Mouse (Mus musculus): ENCODE results near the gene Ltf. TPM values are rescaled to one million over a fixed set of nuclear protein-coding genes. Genes with fewer than 3 reads are reported as not detected.

The Ltf gene
- 7.6 TPM in 1 of 2 replicates, not detected in the other for polyA plus RNA-seq (2012; ENCODE audit: insufficient read depth, low replicate concordance)

DNA sequence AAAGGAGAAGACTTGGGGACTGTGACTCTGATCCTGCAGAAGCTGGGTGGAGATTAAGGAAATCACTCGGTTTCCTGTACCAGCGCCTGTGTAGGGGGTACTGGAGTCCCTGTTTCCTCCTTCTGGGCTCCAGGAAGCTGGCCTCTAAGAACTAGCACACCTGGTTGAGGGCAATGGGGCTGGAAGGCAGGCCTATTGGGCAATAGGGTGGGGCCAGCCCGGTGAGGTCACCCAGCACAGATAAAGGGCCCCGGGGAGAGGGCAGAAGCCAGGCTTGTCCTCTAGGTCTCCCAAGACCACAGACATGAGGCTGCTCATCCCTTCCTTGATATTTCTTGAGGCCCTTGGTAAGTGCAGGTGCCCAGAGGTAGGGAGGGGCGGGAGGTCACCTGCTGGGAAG is at the start of gene Ltf:
Gene Ltf, plus strand, starts transcription at position 250 of the 400 bp plus-strand sequence.
- no peak for TF ChIP-seq GATA1 (IDR thresholded peaks at IDR 0.05; ENCODE audit: borderline replicate concordance, low read length)
- TF ChIP-seq FLI1 (IDR thresholded peaks at IDR 0.05; ENCODE audit: low read length), result no peak
- H3K9me3 ChIP-seq, result peaks cover 4% of the 10 kb centered on the region
- peaks cover 18% of the 10 kb centered on the region for H3K4me1 ChIP-seq
- peaks cover 49% of the 10 kb centered on the region for H3K27me3 ChIP-seq (replicated peaks)
- no peak within 1 kb of the TSS for H3K4me3 ChIP-seq (replicated peaks)
- H3K36me3 ChIP-seq (replicated peaks; ENCODE audit: low read length), result no peaks in the 10 kb centered on the region

DNA sequence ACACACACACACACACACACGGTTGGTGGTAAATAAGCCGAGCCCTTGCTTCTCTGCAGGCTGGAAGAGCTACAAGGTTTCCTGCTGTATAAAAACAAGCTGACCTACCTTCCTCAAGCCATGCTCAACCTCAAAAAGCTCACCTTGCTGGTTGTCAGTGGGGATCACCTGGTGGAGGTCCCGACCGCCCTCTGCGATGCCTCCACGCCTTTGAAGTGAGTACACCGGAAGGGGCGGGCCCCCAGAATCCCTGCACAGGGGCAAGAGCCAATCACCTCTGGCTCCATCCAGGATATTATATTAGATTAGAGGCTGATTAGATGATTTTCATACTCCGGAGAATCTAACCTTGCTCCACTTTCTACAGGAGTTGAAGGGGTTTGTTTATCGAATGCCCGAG is 39.7 kb upstream of the Ltf start:
- Histone ChIP-seq H3K27me3 (replicated peaks) (no peaks in the 10 kb centered on the region), H3K36me3 (replicated peaks; ENCODE audit: low read length) (no peaks in the 10 kb centered on the region), H3K4me1 (peaks cover 18% of the 10 kb centered on the region), H3K4me3 (replicated peaks) (no peak overlapping the region), H3K9me3 (no peaks in the 10 kb centered on the region)
- TF ChIP-seq FLI1 (IDR thresholded peaks at IDR 0.05; ENCODE audit: low read length) (no peak), GATA1 (IDR thresholded peaks at IDR 0.05; ENCODE audit: borderline replicate concordance, low read length) (no peak)

DNA sequence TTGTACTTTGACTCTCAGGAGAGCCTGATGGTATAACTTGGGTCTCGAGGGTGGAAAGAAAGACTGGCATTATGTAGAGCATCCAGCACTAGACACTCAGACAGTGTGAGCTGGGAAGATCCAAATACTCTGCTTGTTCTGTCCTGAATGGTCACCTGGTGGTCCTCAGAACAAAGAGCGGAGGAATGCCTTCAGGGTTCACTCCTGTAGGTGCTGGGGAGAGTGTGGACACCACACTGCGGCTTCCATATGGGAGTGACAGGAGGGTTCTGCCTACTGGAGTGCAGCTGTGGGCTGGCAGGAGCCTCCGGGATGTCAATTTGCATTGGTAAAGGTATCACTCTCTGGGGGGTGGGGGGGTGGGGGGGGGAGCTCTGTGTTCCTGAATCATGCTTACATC is 36.7 kb upstream of the Ltf start:
- Histone ChIP-seq H3K9me3 (no peaks in the 10 kb centered on the region; the same call in 1 of the 2 replicates), H3K4me1 (peaks cover 31% of the 10 kb centered on the region), H3K27me3 (replicated peaks) (no peaks in the 10 kb centered on the region), H3K36me3 (replicated peaks; ENCODE audit: low read length) (no peaks in the 10 kb centered on the region), H3K4me3 (replicated peaks) (no peak overlapping the region)
- TF ChIP-seq FLI1 (IDR thresholded peaks at IDR 0.05; ENCODE audit: low read length) (no peak), GATA1 (IDR thresholded peaks at IDR 0.05; ENCODE audit: borderline replicate concordance, low read length) (no peak)

DNA sequence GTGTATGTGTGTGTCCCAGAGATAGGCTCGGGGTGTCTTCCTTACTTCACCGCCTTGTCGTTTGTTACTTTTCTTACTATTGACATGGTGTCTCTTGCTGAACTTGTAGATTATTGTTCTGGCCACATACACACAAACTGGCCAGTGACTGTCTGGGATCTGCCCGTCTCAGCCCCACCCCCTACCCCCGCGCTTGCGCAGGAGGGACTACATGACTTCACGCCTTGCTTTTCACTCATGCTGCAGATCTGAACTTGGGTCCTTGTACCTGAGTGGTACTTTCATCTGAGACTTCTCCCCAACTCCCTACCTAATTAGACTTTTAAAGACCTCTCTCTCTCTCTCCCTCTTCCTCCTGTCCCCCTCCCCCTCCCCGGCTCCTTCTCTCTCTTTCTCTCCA is 35.0 kb upstream of the Ltf start:
- H3K36me3 ChIP-seq (replicated peaks; ENCODE audit: low read length), result no peaks in the 10 kb centered on the region

DNA sequence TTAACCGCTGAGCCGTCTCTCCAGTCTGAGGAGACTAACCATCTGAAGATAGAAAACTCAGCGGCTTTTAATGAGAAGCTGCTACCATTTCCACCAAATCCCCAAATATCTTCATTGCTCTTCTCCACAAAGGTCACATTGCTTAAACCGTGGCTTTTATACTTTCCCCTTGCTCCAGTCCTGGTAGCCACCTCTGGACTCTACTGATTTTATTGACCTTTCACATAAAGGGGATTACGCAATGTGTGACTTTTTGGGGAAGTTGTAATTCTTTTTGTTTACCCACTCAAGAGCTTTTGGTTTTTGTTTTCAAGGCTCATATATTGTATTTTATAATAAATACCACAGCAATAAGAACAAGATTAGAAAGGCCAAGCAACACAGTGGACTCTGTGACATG is 33.5 kb upstream of the Ltf start:
- no peak for TF ChIP-seq GATA1 (IDR thresholded peaks at IDR 0.05; ENCODE audit: borderline replicate concordance, low read length)
- no peak for TF ChIP-seq FLI1 (IDR thresholded peaks at IDR 0.05; ENCODE audit: low read length)
- H3K4me1 ChIP-seq, result peaks cover 48% of the 10 kb centered on the region
- H3K4me3 ChIP-seq (replicated peaks), result no peak overlapping the region
- no peaks in the 10 kb centered on the region for H3K36me3 ChIP-seq (replicated peaks; ENCODE audit: low read length)
- no peaks in the 10 kb centered on the region; the same call in 1 of the 2 replicates for H3K9me3 ChIP-seq
- H3K27me3 ChIP-seq (replicated peaks), result peaks cover 13% of the 10 kb centered on the region

More for the DNA sequence above, 35.0 kb upstream of the Ltf start:
- no peak overlapping the region for H3K4me3 ChIP-seq (replicated peaks)
- H3K9me3 ChIP-seq, result no peaks in the 10 kb centered on the region; the same call in 1 of the 2 replicates
- H3K27me3 ChIP-seq (replicated peaks), result peaks cover 4% of the 10 kb centered on the region
- H3K4me1 ChIP-seq, result peaks cover 35% of the 10 kb centered on the region
- TF ChIP-seq GATA1 (IDR thresholded peaks at IDR 0.05; ENCODE audit: borderline replicate concordance, low read length), result no peak
- TF ChIP-seq FLI1 (IDR thresholded peaks at IDR 0.05; ENCODE audit: low read length), result no peak

DNA sequence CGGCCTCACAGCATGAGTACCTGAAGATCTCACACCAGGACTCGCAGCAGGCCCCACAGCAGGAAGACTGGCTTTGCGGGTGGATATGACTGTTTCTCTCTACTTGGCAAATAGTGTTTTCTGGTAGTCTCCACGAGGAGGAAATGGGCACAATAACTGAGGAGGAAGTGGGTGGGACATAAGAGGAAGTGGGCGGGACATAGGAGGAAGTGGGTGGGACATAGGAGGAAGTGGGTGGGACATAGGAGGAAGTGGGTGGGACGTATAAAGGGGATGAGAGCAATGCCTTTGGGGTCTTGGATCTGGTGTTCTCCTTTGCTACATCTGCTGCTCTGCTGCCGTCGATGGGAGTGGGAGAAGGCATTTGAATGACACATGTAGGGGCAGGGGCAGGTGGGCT is 33.1 kb upstream of the Ltf start:
- H3K27me3 ChIP-seq (replicated peaks), result peaks cover 15% of the 10 kb centered on the region
- H3K4me3 ChIP-seq (replicated peaks), result no peak overlapping the region

DNA sequence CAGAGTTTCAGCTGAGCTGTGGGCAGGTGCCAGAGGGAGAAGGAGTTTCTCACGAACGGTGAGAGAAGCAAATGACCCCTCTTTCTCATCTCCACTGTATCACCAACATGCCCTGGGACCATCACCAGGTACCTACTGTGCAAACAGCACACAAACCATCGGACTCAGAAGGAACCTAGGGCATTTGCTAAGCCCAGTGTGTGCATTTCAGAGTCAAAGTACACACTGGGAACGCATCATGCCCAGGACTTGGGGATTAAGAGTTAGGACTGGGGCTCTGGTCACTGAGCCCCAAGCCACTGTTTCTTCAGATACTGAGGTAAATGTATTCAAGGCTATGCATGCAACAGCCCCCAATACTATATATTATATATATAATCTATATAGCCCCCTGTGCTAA is 31.7 kb upstream of the Ltf start:
- peaks cover 21% of the 10 kb centered on the region for H3K27me3 ChIP-seq (replicated peaks)
- no peaks in the 10 kb centered on the region for H3K36me3 ChIP-seq (replicated peaks; ENCODE audit: low read length)
- no peak overlapping the region for H3K4me3 ChIP-seq (replicated peaks)
- H3K9me3 ChIP-seq, result no peaks in the 10 kb centered on the region; the same call in 1 of the 2 replicates
- TF ChIP-seq FLI1 (IDR thresholded peaks at IDR 0.05; ENCODE audit: low read length), result no peak
- TF ChIP-seq GATA1 (IDR thresholded peaks at IDR 0.05; ENCODE audit: borderline replicate concordance, low read length), result no peak
- peaks cover 51% of the 10 kb centered on the region for H3K4me1 ChIP-seq

More for the DNA sequence above, 33.1 kb upstream of the Ltf start:
- TF ChIP-seq FLI1 (IDR thresholded peaks at IDR 0.05; ENCODE audit: low read length), result no peak
- TF ChIP-seq GATA1 (IDR thresholded peaks at IDR 0.05; ENCODE audit: borderline replicate concordance, low read length), result no peak
- Histone ChIP-seq H3K36me3 (replicated peaks; ENCODE audit: low read length) (no peaks in the 10 kb centered on the region), H3K9me3 (no peaks in the 10 kb centered on the region; the same call in 1 of the 2 replicates), H3K4me1 (peaks cover 52% of the 10 kb centered on the region)

DNA sequence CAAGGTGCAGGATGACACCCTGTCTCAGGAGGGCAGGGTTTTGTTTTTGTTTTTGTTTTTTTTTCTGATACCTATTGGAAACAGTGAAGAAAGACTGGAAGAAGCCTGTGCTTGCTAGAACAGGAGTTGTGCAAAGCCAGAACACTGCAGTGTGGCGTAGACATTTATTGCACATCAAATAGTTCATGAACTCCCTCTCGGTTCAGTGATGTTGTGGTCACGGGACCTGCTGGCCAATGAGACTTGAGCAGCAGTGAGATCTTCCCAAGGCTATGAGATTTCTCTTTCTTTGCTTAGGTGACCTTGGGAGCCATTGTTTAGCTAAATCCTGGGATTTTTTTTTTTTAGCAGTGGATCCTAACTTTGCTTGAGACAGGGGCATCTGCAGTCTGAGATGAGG is 31.0 kb upstream of the Ltf start:
- Histone ChIP-seq H3K27me3 (replicated peaks) (peaks cover 25% of the 10 kb centered on the region), H3K36me3 (replicated peaks; ENCODE audit: low read length) (no peaks in the 10 kb centered on the region), H3K9me3 (no peaks in the 10 kb centered on the region; the same call in 1 of the 2 replicates), H3K4me1 (peaks cover 44% of the 10 kb centered on the region), H3K4me3 (replicated peaks) (no peak overlapping the region)
- TF ChIP-seq FLI1 (IDR thresholded peaks at IDR 0.05; ENCODE audit: low read length), result no peak
- TF ChIP-seq GATA1 (IDR thresholded peaks at IDR 0.05; ENCODE audit: borderline replicate concordance, low read length), result no peak

DNA sequence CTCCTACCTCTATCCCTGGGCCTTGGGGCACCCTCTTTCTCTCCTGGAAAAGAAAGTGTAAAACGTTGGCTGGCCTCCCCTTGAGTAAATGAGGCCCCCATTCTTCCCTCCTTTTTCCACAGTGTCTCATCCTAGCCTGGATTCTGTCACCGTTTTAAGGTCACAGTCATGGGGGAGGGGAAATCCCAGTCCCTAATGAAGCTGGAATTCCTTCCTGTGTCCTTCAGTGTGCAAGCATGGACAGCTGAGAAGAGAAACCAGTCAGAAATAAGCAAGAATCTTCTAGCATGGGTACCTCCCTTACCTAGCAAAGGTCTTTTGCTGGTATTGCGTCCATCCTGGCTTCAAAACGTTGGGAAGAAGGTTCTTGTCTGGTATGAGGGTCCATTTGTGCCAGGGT is 29.9 kb upstream of the Ltf start:
- Histone ChIP-seq H3K9me3 (no peaks in the 10 kb centered on the region; the same call in 1 of the 2 replicates), H3K27me3 (replicated peaks) (peaks cover 25% of the 10 kb centered on the region), H3K4me3 (replicated peaks) (no peak overlapping the region), H3K36me3 (replicated peaks; ENCODE audit: low read length) (no peaks in the 10 kb centered on the region), H3K4me1 (peaks cover 40% of the 10 kb centered on the region)
- no peak for TF ChIP-seq FLI1 (IDR thresholded peaks at IDR 0.05; ENCODE audit: low read length)
- no peak for TF ChIP-seq GATA1 (IDR thresholded peaks at IDR 0.05; ENCODE audit: borderline replicate concordance, low read length)

DNA sequence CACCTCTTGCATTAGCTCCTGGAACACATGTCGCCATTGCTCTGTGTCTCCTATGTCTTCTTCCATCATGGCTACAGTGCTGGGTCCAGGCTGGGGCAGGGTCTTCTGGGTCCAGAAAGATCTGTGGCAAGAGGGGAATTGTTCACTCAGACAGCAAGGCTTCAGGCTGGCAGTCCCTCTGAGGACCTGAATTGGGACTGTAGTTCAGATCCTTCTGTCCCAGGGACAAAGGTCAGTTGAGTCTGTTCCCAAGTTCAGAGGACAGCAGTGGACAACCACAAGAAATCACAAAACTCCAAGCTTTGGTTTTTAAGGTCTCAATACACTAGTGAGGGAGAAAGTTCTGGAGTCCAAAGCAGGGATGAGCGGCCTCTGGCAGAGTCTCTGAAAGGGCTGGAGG is 29.5 kb upstream of the Ltf start:
- Histone ChIP-seq H3K36me3 (replicated peaks; ENCODE audit: low read length) (no peaks in the 10 kb centered on the region), H3K4me3 (replicated peaks) (no peak overlapping the region), H3K9me3 (no peaks in the 10 kb centered on the region; the same call in 1 of the 2 replicates), H3K4me1 (peaks cover 42% of the 10 kb centered on the region), H3K27me3 (replicated peaks) (peaks cover 25% of the 10 kb centered on the region)
- no peak for TF ChIP-seq GATA1 (IDR thresholded peaks at IDR 0.05; ENCODE audit: borderline replicate concordance, low read length)
- TF ChIP-seq FLI1 (IDR thresholded peaks at IDR 0.05; ENCODE audit: low read length), result no peak

Data from megakaryocyte, embryonic 14.5 days (primary cell).